Mouse (Mus musculus) heart, adult 11 months (tissue): Measurements from ENCODE around the gene Cpsf6.

ENCODE experiments used
- DNase-seq: peaks from one replicate; pipeline ENCODE4 v3.0.0; 2022

Cpsf6 gene

GRCm38 (mm10) chr10:117413562-117414527, 34.0 kb upstream of the Cpsf6 start:
- peak; percentile 67 for DNase-seq

GRCm38 (mm10) chr10:117412474-117413057, 32.8 kb upstream of the Cpsf6 start:
- DNase-seq: peak; percentile 39

- peak; percentile 58 for DNase-seq
Measured at GRCm38 (mm10) chr10:117411716-117412473, 32.1 kb upstream of the Cpsf6 start.

- DNase-seq: peak; percentile 41
Measured at GRCm38 (mm10) chr10:117411131-117411530, 31.3 kb upstream of the Cpsf6 start.

GRCm38 (mm10) chr10:117410481-117411048, 30.8 kb upstream of the Cpsf6 start:
- peak; percentile 58 for DNase-seq

GRCm38 (mm10) chr10:117409373-117410354, 29.8 kb upstream of the Cpsf6 start:
- DNase-seq: peak; percentile 58

- DNase-seq: peak; percentile 13
Measured at GRCm38 (mm10) chr10:117408545-117409372, 28.9 kb upstream of the Cpsf6 start.

GRCm38 (mm10) chr10:117407734-117408288, 28.0 kb upstream of the Cpsf6 start:
- DNase-seq: peak; percentile 34

GRCm38 (mm10) chr10:117406843-117407733, 27.3 kb upstream of the Cpsf6 start:
- DNase-seq: peak; percentile 34

GRCm38 (mm10) chr10:117406283-117406588, 26.4 kb upstream of the Cpsf6 start:
- peak; percentile 4 for DNase-seq

- DNase-seq: peak; percentile 15
Measured at GRCm38 (mm10) chr10:117405526-117406282, 25.9 kb upstream of the Cpsf6 start.

- no peak for DNase-seq
Measured at GRCm38 (mm10) chr10:117404384-117404783, 24.6 kb upstream of the Cpsf6 start.

- DNase-seq: no peak
Measured at GRCm38 (mm10) chr10:117403344-117403953, 23.6 kb upstream of the Cpsf6 start.

GRCm38 (mm10) chr10:117402403-117403333, 22.9 kb upstream of the Cpsf6 start:
- DNase-seq: no peak

- no peak for DNase-seq
Measured at GRCm38 (mm10) chr10:117401364-117401763, 21.5 kb upstream of the Cpsf6 start.

GRCm38 (mm10) chr10:117400246-117400954, 20.6 kb upstream of the Cpsf6 start:
- no peak for DNase-seq
